Mouse (Mus musculus): Measurements from ENCODE around the gene Fras1. TPM values are rescaled to one million over a fixed set of nuclear protein-coding genes. Genes with fewer than 3 reads are reported as not detected.

The Fras1 gene
- polyA plus RNA-seq, 1 experiment from 2014 or later, result 18.7 TPM

DNA sequence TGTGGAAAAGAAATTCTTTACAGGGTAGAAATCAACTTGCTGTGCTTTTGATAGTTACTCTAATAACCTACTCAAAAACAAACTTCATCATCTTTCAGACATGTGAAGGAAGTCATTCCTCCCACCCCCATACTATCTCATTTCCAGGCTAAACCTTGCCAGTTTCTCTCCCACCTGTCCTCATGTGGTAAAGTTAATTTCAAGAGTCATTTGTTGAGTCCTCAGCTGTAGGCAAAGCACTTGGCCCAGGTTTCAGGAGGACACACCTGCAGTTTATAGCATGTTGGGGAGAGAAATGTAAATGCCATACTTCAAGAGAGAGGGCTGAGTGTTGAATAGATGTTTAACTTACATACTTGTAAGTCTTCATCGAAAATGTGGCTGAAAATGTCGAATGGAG lies 107.4 kb downstream of the Fras1 start:
- Histone ChIP-seq H3K9ac (ENCODE audit: low read length) (no peak overlapping the region), H3K4me1 (replicated peaks; ENCODE audit: control insufficient read depth, insufficient read depth, low read length) (no peaks in the 10 kb centered on the region), H3K9me3 (ENCODE audit: control insufficient read depth, low read length) (no peaks in the 10 kb centered on the region), H3K27ac (ENCODE audit: low read depth, low read length) (no peak overlapping the region), H3K4me3 (ENCODE audit: low read depth, low read length) (no peak overlapping the region), H3K27me3 (ENCODE audit: control insufficient read depth, insufficient read depth, low read length) (no peaks in the 10 kb centered on the region), H3K4me2 (ENCODE audit: low read depth, low read length, severe bottlenecking) (no peak overlapping the region), H3K36me3 (ENCODE audit: control insufficient read depth, insufficient read depth, low read length) (no peaks in the 10 kb centered on the region)
- no peak for DNase-seq (ENCODE audit: low spot score)
- no peak for ATAC-seq (replicated peaks; ENCODE audit: low FRiP score)
- 96% methylated on average over 2 of the region's 2 CpGs for WGBS

DNA sequence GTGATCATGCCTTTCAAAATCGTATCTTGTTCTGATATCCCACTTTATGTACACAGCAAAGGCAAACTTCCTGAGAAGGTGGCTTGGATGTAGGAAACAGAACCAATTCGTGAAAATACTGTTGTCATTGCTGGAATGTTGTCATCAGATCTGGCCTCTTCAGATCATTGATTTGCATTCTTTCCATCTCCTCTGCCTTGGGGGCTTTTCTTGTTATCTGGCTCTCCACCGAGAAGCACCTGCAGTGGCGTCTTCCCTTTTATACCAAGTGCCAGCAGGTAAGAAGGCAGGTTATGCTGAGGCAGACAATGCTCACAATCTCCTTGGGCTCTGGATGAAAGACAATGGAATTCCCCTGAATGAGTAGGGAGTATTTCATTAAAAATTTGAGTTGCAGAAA lies 108.3 kb downstream of the Fras1 start:
- 81% methylated on average over 4 of the region's 4 CpGs for WGBS
- no peak overlapping the region for H3K4me3 ChIP-seq (ENCODE audit: low read depth, low read length)
- H3K9ac ChIP-seq (ENCODE audit: low read length), result no peak overlapping the region
- ATAC-seq (replicated peaks; ENCODE audit: low FRiP score), result no peak
- no peak overlapping the region for H3K27ac ChIP-seq (ENCODE audit: low read depth, low read length)
- DNase-seq (ENCODE audit: low spot score), result no peak
- H3K36me3 ChIP-seq (ENCODE audit: control insufficient read depth, insufficient read depth, low read length), result no peaks in the 10 kb centered on the region
- no peaks in the 10 kb centered on the region for H3K4me1 ChIP-seq (replicated peaks; ENCODE audit: control insufficient read depth, insufficient read depth, low read length)
- H3K27me3 ChIP-seq (ENCODE audit: control insufficient read depth, insufficient read depth, low read length), result no peaks in the 10 kb centered on the region
- H3K9me3 ChIP-seq (ENCODE audit: control insufficient read depth, low read length), result no peaks in the 10 kb centered on the region
- H3K4me2 ChIP-seq (ENCODE audit: low read depth, low read length, severe bottlenecking), result no peak overlapping the region

DNA sequence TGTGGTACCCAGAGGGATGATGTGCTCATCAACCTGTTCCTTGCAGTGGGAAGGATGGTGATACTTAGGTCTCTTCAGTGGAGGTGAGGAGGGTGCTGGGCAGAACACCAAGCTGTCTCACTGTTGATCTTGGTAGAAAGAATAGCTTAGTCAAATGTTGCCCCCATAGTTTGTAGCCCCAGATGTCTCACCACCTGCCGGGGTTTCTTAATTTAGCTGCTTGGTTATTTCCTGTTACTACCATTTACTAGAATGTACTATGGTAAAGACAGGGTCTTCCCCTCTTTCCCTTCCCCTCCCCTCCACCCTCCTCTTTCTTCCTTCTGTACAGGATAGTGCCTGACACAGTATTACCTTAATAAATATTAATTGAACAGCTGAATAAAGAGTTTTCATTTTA lies 118.7 kb downstream of the Fras1 start:
- Histone ChIP-seq H3K27me3 (ENCODE audit: control insufficient read depth, insufficient read depth, low read length) (no peaks in the 10 kb centered on the region), H3K4me3 (ENCODE audit: low read depth, low read length) (no peak overlapping the region), H3K4me2 (ENCODE audit: low read depth, low read length, severe bottlenecking) (no peak overlapping the region), H3K9ac (ENCODE audit: low read length) (no peak overlapping the region), H3K4me1 (replicated peaks; ENCODE audit: control insufficient read depth, insufficient read depth, low read length) (no peaks in the 10 kb centered on the region), H3K9me3 (ENCODE audit: control insufficient read depth, low read length) (no peaks in the 10 kb centered on the region), H3K27ac (ENCODE audit: low read depth, low read length) (no peak overlapping the region), H3K36me3 (ENCODE audit: control insufficient read depth, insufficient read depth, low read length) (no peaks in the 10 kb centered on the region)
- DNase-seq (ENCODE audit: low spot score) (no peak), ATAC-seq (replicated peaks; ENCODE audit: low FRiP score) (no peak)
- 86% methylated on average over 1 of the region's 1 CpGs for WGBS

DNA sequence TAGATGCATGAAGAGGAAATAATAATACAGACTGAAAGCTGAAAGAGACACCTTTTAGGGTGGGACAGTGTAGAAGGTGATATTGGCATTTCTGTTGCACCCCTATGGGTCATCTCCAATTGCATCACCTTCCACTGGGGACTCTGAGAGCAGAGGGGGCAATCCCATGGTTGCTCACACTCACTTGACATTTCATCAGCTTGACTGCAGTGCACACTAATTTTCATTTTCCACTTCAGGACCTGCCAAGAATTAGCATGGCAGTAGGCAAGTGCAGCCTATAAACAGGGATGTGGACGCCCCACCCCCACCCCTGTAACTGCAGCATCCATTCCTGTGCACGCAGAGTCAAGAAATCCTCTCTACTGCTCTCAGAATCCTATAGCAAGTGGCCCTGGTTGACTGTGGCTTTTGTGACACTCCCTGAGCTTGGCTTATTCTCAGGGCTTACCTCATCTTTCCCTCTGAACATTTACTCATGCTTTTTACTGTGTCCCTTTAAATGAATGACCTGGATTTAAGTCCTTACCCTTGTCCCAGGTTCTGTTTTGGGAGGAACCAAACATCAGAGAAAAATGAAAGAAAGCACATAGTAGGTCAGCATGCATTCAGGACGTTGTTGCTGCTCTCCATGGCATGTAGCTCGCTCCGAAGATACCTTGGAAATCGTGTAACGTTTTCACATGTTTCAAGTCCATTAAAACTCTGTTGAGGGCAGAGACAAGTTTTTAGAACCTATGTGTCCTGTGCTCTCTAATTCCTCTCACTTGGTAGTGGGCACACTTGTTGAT lies 120.9 kb downstream of the Fras1 start:
- 93% methylated on average over 7 of the region's 7 CpGs for WGBS
- Histone ChIP-seq H3K27ac (ENCODE audit: low read depth, low read length) (no peak overlapping the region), H3K4me1 (replicated peaks; ENCODE audit: control insufficient read depth, insufficient read depth, low read length) (no peaks in the 10 kb centered on the region), H3K36me3 (ENCODE audit: control insufficient read depth, insufficient read depth, low read length) (no peaks in the 10 kb centered on the region), H3K27me3 (ENCODE audit: control insufficient read depth, insufficient read depth, low read length) (no peaks in the 10 kb centered on the region), H3K4me2 (ENCODE audit: low read depth, low read length, severe bottlenecking) (no peak overlapping the region), H3K9me3 (ENCODE audit: control insufficient read depth, low read length) (no peaks in the 10 kb centered on the region), H3K4me3 (ENCODE audit: low read depth, low read length) (no peak overlapping the region), H3K9ac (ENCODE audit: low read length) (no peak overlapping the region)
- ATAC-seq (replicated peaks; ENCODE audit: low FRiP score), result no peak
- DNase-seq (ENCODE audit: low spot score), result no peak

DNA sequence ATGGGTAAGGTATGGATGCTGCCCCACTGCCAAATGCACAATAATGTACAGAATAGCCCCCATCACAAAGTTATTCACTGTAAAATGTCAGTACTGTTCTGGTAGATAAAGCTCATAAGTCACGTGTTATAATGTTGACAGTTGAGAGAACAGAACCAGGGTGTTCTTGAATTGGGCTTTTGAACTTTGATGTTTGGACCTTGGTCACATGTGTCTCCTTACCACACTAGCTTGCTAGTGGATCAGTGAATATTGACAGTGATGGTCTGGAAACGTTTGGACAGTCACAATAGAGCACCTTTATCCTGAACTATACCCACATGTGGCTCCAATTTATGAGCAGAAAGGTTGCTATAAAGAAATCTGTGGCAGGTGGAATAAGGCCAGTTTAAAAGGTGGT lies 124.3 kb downstream of the Fras1 start:
- WGBS, result 76% methylated on average over 2 of the region's 2 CpGs
- no peaks in the 10 kb centered on the region for H3K9me3 ChIP-seq (ENCODE audit: control insufficient read depth, low read length)
- no peak overlapping the region for H3K4me3 ChIP-seq (ENCODE audit: low read depth, low read length)
- H3K27ac ChIP-seq (ENCODE audit: low read depth, low read length), result no peak overlapping the region
- ATAC-seq (replicated peaks; ENCODE audit: low FRiP score) (no peak), DNase-seq (ENCODE audit: low spot score) (no peak)
- no peak overlapping the region for H3K9ac ChIP-seq (ENCODE audit: low read length)
- H3K36me3 ChIP-seq (ENCODE audit: control insufficient read depth, insufficient read depth, low read length), result no peaks in the 10 kb centered on the region
- H3K4me2 ChIP-seq (ENCODE audit: low read depth, low read length, severe bottlenecking), result no peak overlapping the region
- H3K27me3 ChIP-seq (ENCODE audit: control insufficient read depth, insufficient read depth, low read length), result no peaks in the 10 kb centered on the region
- H3K4me1 ChIP-seq (replicated peaks; ENCODE audit: control insufficient read depth, insufficient read depth, low read length), result no peaks in the 10 kb centered on the region

DNA sequence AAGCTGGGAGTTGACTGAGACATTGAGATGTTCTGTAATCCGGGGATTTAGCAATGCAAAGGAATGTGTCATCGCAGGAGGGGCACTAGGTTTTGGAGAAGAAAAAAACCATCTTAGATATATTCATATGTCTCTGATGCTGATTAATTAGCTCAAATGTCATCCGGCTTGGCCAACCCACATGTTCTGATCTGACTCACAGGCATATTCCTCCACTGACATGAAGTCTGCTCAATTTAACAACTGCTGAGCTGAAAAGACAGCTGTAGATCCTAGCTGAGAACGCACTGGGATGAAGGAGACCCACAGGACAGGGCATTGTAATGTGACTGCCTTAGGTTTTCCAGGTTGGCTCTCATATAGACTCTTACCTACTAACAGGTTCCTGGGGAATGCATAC lies 128.0 kb downstream of the Fras1 start:
- Histone ChIP-seq H3K4me1 (replicated peaks; ENCODE audit: control insufficient read depth, insufficient read depth, low read length) (no peaks in the 10 kb centered on the region), H3K4me2 (ENCODE audit: low read depth, low read length, severe bottlenecking) (no peak overlapping the region), H3K4me3 (ENCODE audit: low read depth, low read length) (no peak overlapping the region), H3K27ac (ENCODE audit: low read depth, low read length) (no peak overlapping the region), H3K36me3 (ENCODE audit: control insufficient read depth, insufficient read depth, low read length) (no peaks in the 10 kb centered on the region), H3K9ac (ENCODE audit: low read length) (no peak overlapping the region), H3K9me3 (ENCODE audit: control insufficient read depth, low read length) (no peaks in the 10 kb centered on the region), H3K27me3 (ENCODE audit: control insufficient read depth, insufficient read depth, low read length) (no peaks in the 10 kb centered on the region)
- DNase-seq (ENCODE audit: low spot score) (no peak), ATAC-seq (replicated peaks; ENCODE audit: low FRiP score) (no peak)
- 72% methylated on average over 4 of the region's 4 CpGs for WGBS

DNA sequence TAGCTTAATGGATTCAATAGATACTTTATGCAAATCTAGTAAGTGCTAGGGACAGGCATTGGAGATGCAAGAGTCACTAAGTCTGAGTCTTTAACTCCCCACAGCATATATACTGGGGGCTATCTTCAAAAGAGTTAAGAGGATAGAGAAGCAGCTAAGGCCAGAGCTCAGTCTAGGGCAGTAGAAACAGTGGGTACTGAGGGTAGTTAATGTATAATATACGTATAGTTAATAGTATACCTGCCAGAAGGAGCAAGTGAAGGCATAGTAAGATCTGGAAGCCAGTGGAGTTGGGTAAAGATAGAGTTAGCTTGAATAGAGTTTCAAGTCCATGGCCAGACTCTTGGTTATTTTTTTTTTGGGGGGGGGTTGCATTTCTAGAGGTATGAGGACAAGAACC lies 128.6 kb downstream of the Fras1 start:
- WGBS, result 78% methylated on average over 1 of the region's 1 CpGs
- H3K9me3 ChIP-seq (ENCODE audit: control insufficient read depth, low read length), result no peaks in the 10 kb centered on the region
- no peak for DNase-seq (ENCODE audit: low spot score)

DNA sequence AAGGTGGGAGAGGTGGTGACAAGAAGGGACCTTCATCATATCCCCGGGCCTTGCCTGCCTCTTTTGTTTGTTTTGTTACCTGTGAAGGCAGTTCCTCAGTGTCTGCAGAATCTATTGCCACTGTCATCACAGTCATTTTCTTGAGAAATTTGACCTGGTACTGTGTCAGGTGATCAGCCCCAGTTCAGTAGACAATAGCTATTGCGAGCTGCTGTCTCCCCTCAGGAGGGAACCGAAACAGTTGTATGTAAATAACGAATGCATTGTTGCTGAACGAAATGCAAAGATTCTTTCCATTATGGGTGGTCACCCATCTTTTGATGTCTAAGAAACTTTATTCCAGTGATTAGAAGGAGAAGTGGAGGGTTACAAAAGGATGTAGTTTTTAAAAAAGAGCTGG lies 137.2 kb downstream of the Fras1 start:
- ATAC-seq (replicated peaks; ENCODE audit: low FRiP score), result no peak
- no peak overlapping the region for H3K4me2 ChIP-seq (ENCODE audit: low read depth, low read length, severe bottlenecking)
- H3K9ac ChIP-seq (ENCODE audit: low read length), result no peak overlapping the region
- H3K4me1 ChIP-seq (replicated peaks; ENCODE audit: control insufficient read depth, insufficient read depth, low read length), result no peaks in the 10 kb centered on the region
- H3K36me3 ChIP-seq (ENCODE audit: control insufficient read depth, insufficient read depth, low read length), result no peaks in the 10 kb centered on the region
- no peaks in the 10 kb centered on the region for H3K27me3 ChIP-seq (ENCODE audit: control insufficient read depth, insufficient read depth, low read length)
- 78% methylated on average over 5 of the region's 5 CpGs for WGBS
- no peaks in the 10 kb centered on the region for H3K9me3 ChIP-seq (ENCODE audit: control insufficient read depth, low read length)
- no peak overlapping the region for H3K27ac ChIP-seq (ENCODE audit: low read depth, low read length)
- no peak overlapping the region for H3K4me3 ChIP-seq (ENCODE audit: low read depth, low read length)
- DNase-seq (ENCODE audit: low spot score), result no peak

More for the DNA sequence above, 128.6 kb downstream of the Fras1 start:
- Histone ChIP-seq H3K9ac (ENCODE audit: low read length) (no peak overlapping the region), H3K4me1 (replicated peaks; ENCODE audit: control insufficient read depth, insufficient read depth, low read length) (no peaks in the 10 kb centered on the region), H3K27me3 (ENCODE audit: control insufficient read depth, insufficient read depth, low read length) (no peaks in the 10 kb centered on the region), H3K27ac (ENCODE audit: low read depth, low read length) (no peak overlapping the region), H3K4me3 (ENCODE audit: low read depth, low read length) (no peak overlapping the region), H3K4me2 (ENCODE audit: low read depth, low read length, severe bottlenecking) (no peak overlapping the region), H3K36me3 (ENCODE audit: control insufficient read depth, insufficient read depth, low read length) (no peaks in the 10 kb centered on the region)
- no peak for ATAC-seq (replicated peaks; ENCODE audit: low FRiP score)

DNA sequence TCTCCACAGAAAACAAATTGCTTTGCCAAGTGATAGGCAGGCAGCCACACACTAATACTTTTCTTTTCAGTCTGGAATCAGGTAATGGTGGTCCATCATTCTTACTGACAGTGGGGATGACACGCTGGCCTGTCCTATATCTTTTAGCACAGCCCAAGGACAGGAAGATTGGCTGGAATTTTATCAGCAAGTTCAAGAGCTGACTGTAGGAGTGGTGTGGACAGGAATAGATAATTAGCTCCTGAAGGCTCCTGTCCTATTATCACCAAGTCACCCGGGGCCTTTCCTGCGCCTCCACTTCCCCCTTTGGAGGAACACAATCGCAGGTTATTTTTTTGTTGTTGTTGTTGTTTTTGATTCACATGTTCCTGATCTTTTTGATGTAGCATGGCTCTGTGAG lies 139.6 kb downstream of the Fras1 start:
- no peaks in the 10 kb centered on the region for H3K9me3 ChIP-seq (ENCODE audit: control insufficient read depth, low read length)
- H3K9ac ChIP-seq (ENCODE audit: low read length), result no peak overlapping the region
- H3K27ac ChIP-seq (ENCODE audit: low read depth, low read length), result no peak overlapping the region
- WGBS, result 91% methylated on average over 4 of the region's 4 CpGs
- no peaks in the 10 kb centered on the region for H3K36me3 ChIP-seq (ENCODE audit: control insufficient read depth, insufficient read depth, low read length)
- H3K4me3 ChIP-seq (ENCODE audit: low read depth, low read length), result no peak overlapping the region
- no peak for DNase-seq (ENCODE audit: low spot score)
- no peak for ATAC-seq (replicated peaks; ENCODE audit: low FRiP score)
- no peaks in the 10 kb centered on the region for H3K27me3 ChIP-seq (ENCODE audit: control insufficient read depth, insufficient read depth, low read length)
- H3K4me2 ChIP-seq (ENCODE audit: low read depth, low read length, severe bottlenecking), result no peak overlapping the region
- H3K4me1 ChIP-seq (replicated peaks; ENCODE audit: control insufficient read depth, insufficient read depth, low read length), result no peaks in the 10 kb centered on the region
